In genomic region chr6:124448959-124449667, GRCm38 (mm10) we compare ENCODE assay signal across 2 mouse cellular contexts.
TF ChIP-seq lines count a peak whose summit lies in the region.

No protein-coding gene starts in this region.

TF ChIP-seq in CH12.LX, 34 proteins besides CTCF, POLR2A, EP300 and RAD21:
- no peak for TF ChIP-seq MAX (IDR thresholded peaks at IDR 0.05; ENCODE audit: low read length)
- TF ChIP-seq MXI1 (IDR thresholded peaks at IDR 0.05; ENCODE audit: low read depth, low read length) = peak; percentile 70
- TF ChIP-seq BHLHE40 (IDR thresholded peaks at IDR 0.05; ENCODE audit: low read depth, low read length) = no peak
- TF ChIP-seq NRF1 (IDR thresholded peaks at IDR 0.05; ENCODE audit: low read depth, low read length) = no peak
- TF ChIP-seq USF1 (IDR thresholded peaks at IDR 0.05; ENCODE audit: low read depth, low read length) = no peak
- TF ChIP-seq ZMIZ1 (IDR thresholded peaks at IDR 0.05; ENCODE audit: low read depth, low read length) = 0 out of 2 replicates have a peak, but pooled peaks have one; percentile 4
- no peak for TF ChIP-seq MAZ (IDR thresholded peaks at IDR 0.05; ENCODE audit: low read depth, low read length)
- TF ChIP-seq CHD1 (IDR thresholded peaks at IDR 0.05; ENCODE audit: low read depth, low read length) = no peak
- TF ChIP-seq TCF12 (IDR thresholded peaks at IDR 0.05; ENCODE audit: low read depth, low read length) = no peak
- no peak for TF ChIP-seq RCOR1 (conservative IDR thresholded peaks at IDR 0.05; ENCODE audit: low read depth, low read length)
- no peak for TF ChIP-seq IRF4 (IDR thresholded peaks at IDR 0.05; ENCODE audit: low read depth, low read length)
- TF ChIP-seq SIN3A (IDR thresholded peaks at IDR 0.05; ENCODE audit: low read length) = 0 out of 2 replicates have a peak, but pooled peaks have one; percentile 15
- no peak for TF ChIP-seq ETS1 (conservative IDR thresholded peaks at IDR 0.05; ENCODE audit: low read depth, low read length)
- no peak for TF ChIP-seq E2F4 (IDR thresholded peaks at IDR 0.05; ENCODE audit: insufficient replicate concordance, low read depth, low read length)
- TF ChIP-seq NELFE (IDR thresholded peaks at IDR 0.05; ENCODE audit: low read depth, low read length) = 0 out of 2 replicates have a peak, but pooled peaks have one; percentile 17
- no peak for TF ChIP-seq SMC3 (IDR thresholded peaks at IDR 0.05; ENCODE audit: low read depth, low read length)
TF ChIP-seq in CH12.LX: peak in this region for 4.

TF ChIP-seq in myocyte, 11 proteins besides CTCF, POLR2A, EP300 and RAD21:
- TF ChIP-seq REST (IDR thresholded peaks at IDR 0.05; ENCODE audit: insufficient read depth, insufficient read length) (no peak), MYOD1 (IDR thresholded peaks at IDR 0.05; ENCODE audit: control insufficient read depth in 1 of 3, insufficient read length in 2 of 3, low read depth in 2 of 3) (no peak), SRF (IDR thresholded peaks at IDR 0.05; ENCODE audit: control insufficient read depth, insufficient read length, low read depth) (no peak), POLR2AphosphoS2 (IDR thresholded peaks at IDR 0.05; ENCODE audit: insufficient read length, low read depth) (no peak), E2F4 (IDR thresholded peaks at IDR 0.05; ENCODE audit: insufficient read depth) (no peak), TCF12 (IDR thresholded peaks at IDR 0.05; ENCODE audit: insufficient read depth, poor library complexity, severe bottlenecking) (no peak), CEBPB (IDR thresholded peaks at IDR 0.05; ENCODE audit: insufficient read depth, poor library complexity, severe bottlenecking) (no peak), TCF3 (IDR thresholded peaks at IDR 0.05; ENCODE audit: insufficient read length, low read depth) (no peak), MAX (IDR thresholded peaks at IDR 0.05; ENCODE audit: low read depth) (no peak)
